Mouse (Mus musculus) C2C12 (cell line): Measurements from ENCODE around the gene Selenot.

Experiments used
- CEBPB ChIP-seq: IDR thresholded peaks from one replicate; pipeline ENCODE4 v1.6.1; 2011; ENCODE audit warnings: low read depth, mild to moderate bottlenecking, control low read depth, moderate library complexity
- CTCF ChIP-seq: IDR thresholded peaks from one replicate; pipeline ENCODE4 v1.5.1; 2011; ENCODE audit not compliant: control insufficient read depth, insufficient read depth, insufficient read length
- USF1 ChIP-seq: IDR thresholded peaks from one replicate; pipeline ENCODE4 v1.6.1; 2011; ENCODE audit warnings: low read depth, mild to moderate bottlenecking, control low read depth, moderate library complexity

GRCm38 (mm10) chr3:58622665-58623394 is 46.4 kb downstream of the Selenot start:
- no peak for TF ChIP-seq CTCF
- no peak for TF ChIP-seq USF1
- TF ChIP-seq CEBPB = no peak
